Mouse (Mus musculus): ENCODE measurements around the gene Psmc6. TPM values are rescaled to one million over a fixed set of nuclear protein-coding genes. Genes with fewer than 3 reads are reported as not detected.

Psmc6 gene
- polyA plus RNA-seq (2015; fragmentation: Nextera tagmentation; extraction: Ambion mirVana): 168 and 175 TPM in 2 replicates

DNA sequence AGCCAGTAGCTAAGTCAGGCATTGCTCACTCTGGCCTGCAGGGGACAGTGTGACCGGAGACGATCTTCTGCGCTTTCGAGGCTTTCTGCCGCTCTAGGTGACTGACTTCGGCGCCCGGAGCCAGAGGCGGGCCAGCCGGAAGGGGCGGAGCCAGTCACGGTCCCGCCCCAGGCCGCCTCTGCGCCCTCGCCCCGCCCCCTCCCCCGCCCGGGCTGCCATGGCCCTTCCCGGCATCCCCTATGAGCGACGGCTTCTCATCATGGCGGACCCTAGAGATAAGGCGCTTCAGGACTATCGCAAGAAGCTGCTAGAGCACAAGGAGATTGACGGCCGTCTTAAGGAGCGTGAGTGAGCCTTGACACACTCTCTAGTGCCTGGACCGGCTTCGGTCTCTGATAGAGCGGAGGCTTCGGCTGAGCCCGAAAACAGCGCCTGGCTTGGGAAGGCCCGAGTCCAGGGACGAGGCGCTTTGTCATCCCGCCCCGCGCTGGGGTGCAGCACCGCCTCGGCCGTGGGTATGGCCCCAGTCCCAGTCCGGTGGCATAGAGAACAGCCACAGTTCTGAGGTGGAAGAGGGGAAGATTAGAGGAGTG is at the start of gene Psmc6:
Psmc6 (plus strand) TSS at position 200 of the 593 bp plus-strand sequence.
- Histone ChIP-seq H3K9ac (peak within 1 kb of the TSS; percentile 94), H3K36me3 (peaks cover 27% of the 10 kb centered on the region), H3K4me3 (peak within 1 kb of the TSS; percentile 79), H3K27me3 (no peaks in the 10 kb centered on the region), H3K4me1 (peaks cover 9% of the 10 kb centered on the region), H3K4me2 (replicated peaks) (peak within 1 kb of the TSS; percentile 72), H3K27ac (peak within 1 kb of the TSS; percentile 80), H3K9me3 (no peaks in the 10 kb centered on the region)
- WGBS: under 1% methylated on average over 44 of the region's 44 CpGs
- ATAC-seq (ENCODE audit: low FRiP score, low read depth): peak; percentile 97

DNA sequence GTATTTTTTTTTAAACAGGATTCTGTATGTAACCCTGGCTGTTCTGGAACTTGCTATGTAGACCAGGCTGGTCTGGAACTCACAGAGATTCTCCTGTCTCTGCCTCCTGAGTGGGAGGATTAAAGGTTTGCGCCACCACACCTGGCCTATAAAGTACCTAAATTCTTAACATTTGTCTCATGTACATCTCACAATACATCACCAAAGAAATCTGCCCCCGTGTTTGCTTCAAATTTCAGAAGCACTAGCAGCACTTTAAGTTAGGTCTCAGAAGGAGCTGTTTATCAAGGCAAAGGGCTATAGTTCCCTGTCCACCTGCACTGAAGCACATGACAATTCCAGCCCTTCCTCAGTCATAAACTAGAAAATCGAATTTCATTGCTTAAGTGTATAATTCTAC is 47.5 kb upstream of the Psmc6 start:
- H3K9me3 ChIP-seq: no peaks in the 10 kb centered on the region
- no peak overlapping the region for H3K27ac ChIP-seq
- no peak overlapping the region for H3K4me3 ChIP-seq
- no peaks in the 10 kb centered on the region for H3K27me3 ChIP-seq
- H3K4me2 ChIP-seq (replicated peaks): no peak overlapping the region
- H3K36me3 ChIP-seq: peaks cover 5% of the 10 kb centered on the region; the same call in 1 of the 2 replicates
- no peaks in the 10 kb centered on the region for H3K4me1 ChIP-seq
- 91% methylated on average over 3 of the region's 3 CpGs for WGBS
- ATAC-seq (ENCODE audit: low FRiP score, low read depth): no peak
- H3K9ac ChIP-seq: no peak overlapping the region

GRCm38 (mm10) chr14:45291608-45292007 is 38.0 kb upstream of the Psmc6 start:
- WGBS: 73% methylated on average over 4 of the region's 4 CpGs
- H3K4me1 ChIP-seq: no peaks in the 10 kb centered on the region
- H3K4me2 ChIP-seq (replicated peaks): no peak overlapping the region

DNA sequence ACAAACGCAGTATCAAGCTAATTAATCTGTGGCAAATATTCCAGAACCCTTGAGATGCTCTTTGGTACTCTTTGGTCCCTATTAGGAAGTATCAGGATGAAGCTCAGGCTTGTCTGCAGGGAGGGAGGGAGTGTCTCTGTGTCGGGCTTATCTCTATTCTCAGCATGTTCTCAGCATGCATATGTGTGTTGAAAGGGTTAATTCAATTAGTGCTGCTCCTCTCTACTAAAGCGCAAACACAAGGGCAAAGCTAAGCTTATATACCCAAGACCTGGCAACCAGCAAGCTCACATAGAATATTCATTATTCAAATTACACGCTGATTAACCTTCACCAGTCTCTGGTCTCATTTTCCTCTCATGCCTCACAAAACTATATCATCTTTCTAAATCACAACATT is 25.6 kb upstream of the Psmc6 start:
- no peaks in the 10 kb centered on the region for H3K27me3 ChIP-seq
- H3K4me1 ChIP-seq: no peaks in the 10 kb centered on the region
- no peaks in the 10 kb centered on the region for H3K9me3 ChIP-seq
- no peak overlapping the region for H3K4me2 ChIP-seq (replicated peaks)
- no peak overlapping the region for H3K27ac ChIP-seq
- H3K4me3 ChIP-seq: no peak overlapping the region
- no peak for ATAC-seq (ENCODE audit: low FRiP score, low read depth)
- H3K36me3 ChIP-seq: peaks cover 31% of the 10 kb centered on the region
- H3K9ac ChIP-seq: no peak overlapping the region
- 77% methylated on average over 4 of the region's 4 CpGs for WGBS

More at GRCm38 (mm10) chr14:45291608-45292007, 38.0 kb upstream of the Psmc6 start:
- Histone ChIP-seq H3K4me3 (no peak overlapping the region), H3K9me3 (no peaks in the 10 kb centered on the region), H3K9ac (no peak overlapping the region), H3K27ac (no peak overlapping the region), H3K27me3 (no peaks in the 10 kb centered on the region), H3K36me3 (peaks cover 27% of the 10 kb centered on the region)
- no peak for ATAC-seq (ENCODE audit: low FRiP score, low read depth)

DNA sequence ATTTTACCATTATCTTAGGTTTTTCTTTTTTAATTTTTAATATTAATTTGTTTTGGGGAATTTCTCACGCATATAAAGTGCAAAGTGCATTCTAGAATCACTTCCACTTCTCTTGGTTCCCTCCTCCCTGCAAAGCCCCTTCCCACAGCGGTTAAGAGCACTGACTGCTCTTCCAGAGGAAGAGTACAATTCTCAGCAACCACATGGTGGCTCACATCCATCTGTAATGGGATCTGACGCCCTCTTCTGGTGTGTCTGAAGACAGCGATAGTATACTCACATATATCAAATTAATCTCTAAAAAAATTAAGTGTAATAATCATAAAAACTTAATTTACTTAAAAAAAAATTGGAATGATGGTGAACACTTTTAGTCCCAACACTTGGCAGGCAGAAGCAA is 25.2 kb upstream of the Psmc6 start:
- H3K27ac ChIP-seq: no peak overlapping the region
- H3K27me3 ChIP-seq: no peaks in the 10 kb centered on the region
- H3K9me3 ChIP-seq: no peaks in the 10 kb centered on the region
- no peak overlapping the region for H3K4me3 ChIP-seq
- no peak overlapping the region for H3K9ac ChIP-seq
- H3K4me1 ChIP-seq: no peaks in the 10 kb centered on the region
- ATAC-seq (ENCODE audit: low FRiP score, low read depth): no peak
- H3K36me3 ChIP-seq: peaks cover 27% of the 10 kb centered on the region
- WGBS: 78% methylated on average over 4 of the region's 4 CpGs
- H3K4me2 ChIP-seq (replicated peaks): no peak overlapping the region

- Histone ChIP-seq H3K4me3 (no peak overlapping the region), H3K9me3 (no peaks in the 10 kb centered on the region), H3K27me3 (no peaks in the 10 kb centered on the region), H3K27ac (no peak overlapping the region), H3K4me2 (replicated peaks) (no peak overlapping the region), H3K9ac (no peak overlapping the region), H3K4me1 (no peaks in the 10 kb centered on the region), H3K36me3 (peaks cover 22% of the 10 kb centered on the region)
- ATAC-seq (ENCODE audit: low FRiP score, low read depth): no peak
- WGBS: 92% methylated on average over 5 of the region's 5 CpGs
These were observed 23.7 kb upstream of the Psmc6 start for GRCm38 (mm10) chr14:45305852-45306251.

DNA sequence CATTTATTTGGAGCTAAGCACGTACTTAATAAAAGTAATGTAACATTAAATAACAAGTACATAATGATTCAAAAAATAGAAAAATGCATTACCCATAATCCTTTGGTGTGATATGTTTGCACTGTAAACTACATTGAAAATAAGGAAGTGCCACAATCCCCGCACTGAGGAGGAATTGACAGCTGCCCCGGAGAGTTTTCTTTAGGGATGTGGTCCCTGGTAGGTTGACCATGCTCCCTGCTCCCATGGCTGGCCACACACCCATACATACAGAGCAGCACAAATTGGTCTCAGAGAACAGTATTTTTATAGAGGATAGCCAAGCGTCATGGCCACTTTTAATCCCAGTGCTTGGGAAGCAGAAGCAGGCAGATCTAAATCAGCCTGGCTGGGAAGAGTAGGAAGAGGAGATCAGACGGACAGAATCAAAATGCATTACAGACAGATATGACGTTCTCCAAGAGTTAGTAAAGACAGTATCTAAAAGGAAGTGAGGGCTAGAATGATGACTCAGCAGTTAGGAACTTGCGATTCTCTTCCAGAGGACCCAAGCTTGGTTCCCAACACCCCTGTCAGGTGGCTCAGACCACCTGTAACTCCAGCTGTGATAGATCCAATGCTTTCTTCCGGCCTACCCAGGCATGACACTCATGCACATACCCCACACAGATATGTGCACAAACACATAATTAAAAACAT is 21.8 kb upstream of the Psmc6 start:
- Histone ChIP-seq H3K4me3 (no peak overlapping the region), H3K9ac (no peak overlapping the region), H3K27ac (no peak overlapping the region), H3K4me2 (replicated peaks) (no peak overlapping the region), H3K36me3 (peaks cover 10% of the 10 kb centered on the region), H3K9me3 (no peaks in the 10 kb centered on the region), H3K4me1 (no peaks in the 10 kb centered on the region), H3K27me3 (no peaks in the 10 kb centered on the region)
- ATAC-seq (ENCODE audit: low FRiP score, low read depth): no peak
- WGBS: 90% methylated on average over 8 of the region's 8 CpGs

DNA sequence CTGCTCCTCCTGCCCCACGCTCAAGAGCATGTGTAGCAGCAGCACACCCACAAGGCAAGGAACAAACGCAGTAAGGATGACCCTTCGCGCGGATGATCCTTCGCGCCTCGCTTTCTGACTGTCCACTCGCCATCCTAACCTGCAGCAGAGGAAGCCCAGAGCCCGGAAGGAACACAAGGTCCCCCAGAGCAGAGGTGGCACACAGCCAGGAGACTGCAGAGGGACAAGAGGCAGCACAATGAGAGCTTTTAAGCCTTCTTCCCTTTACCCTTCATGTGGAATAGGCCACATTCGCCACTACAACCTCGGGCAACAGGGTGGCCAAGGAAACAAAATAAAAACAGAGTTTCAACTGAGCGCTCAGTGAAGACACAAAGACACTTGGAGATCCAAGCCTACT is 19.9 kb upstream of the Psmc6 start:
- Histone ChIP-seq H3K27ac (no peak overlapping the region), H3K36me3 (peaks cover 6% of the 10 kb centered on the region), H3K9ac (no peak overlapping the region), H3K4me1 (no peaks in the 10 kb centered on the region; the same call in 1 of the 2 replicates), H3K4me2 (replicated peaks) (no peak overlapping the region), H3K9me3 (no peaks in the 10 kb centered on the region), H3K4me3 (no peak overlapping the region), H3K27me3 (no peaks in the 10 kb centered on the region)
- no peak for ATAC-seq (ENCODE audit: low FRiP score, low read depth)
- 91% methylated on average over 13 of the region's 13 CpGs for WGBS

DNA sequence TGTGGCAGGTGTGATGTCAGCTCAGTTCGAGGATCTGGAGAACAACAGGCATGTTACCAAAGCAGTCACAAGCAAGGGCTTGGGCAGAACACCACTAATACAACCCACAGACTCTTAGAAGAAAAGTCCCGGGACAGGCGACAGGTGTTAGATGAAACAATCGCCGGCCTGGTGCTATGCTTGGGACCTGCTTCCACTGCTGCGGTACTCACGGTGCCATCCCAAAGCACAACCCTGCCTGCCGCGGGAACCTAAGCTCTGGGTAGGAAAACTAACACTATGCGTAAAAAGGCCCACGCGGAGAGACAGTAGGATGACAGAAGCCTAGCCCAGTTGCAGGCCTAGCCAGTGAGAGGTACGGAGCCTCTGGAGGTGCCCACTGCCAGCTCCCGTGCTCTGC is 19.5 kb upstream of the Psmc6 start:
- WGBS: 91% methylated on average over 14 of the region's 14 CpGs
- no peaks in the 10 kb centered on the region for H3K27me3 ChIP-seq
- H3K27ac ChIP-seq: no peak overlapping the region
- no peak for ATAC-seq (ENCODE audit: low FRiP score, low read depth)
- no peaks in the 10 kb centered on the region for H3K9me3 ChIP-seq
- H3K4me2 ChIP-seq (replicated peaks): no peak overlapping the region
- no peaks in the 10 kb centered on the region; the same call in 1 of the 2 replicates for H3K4me1 ChIP-seq
- peaks cover 3% of the 10 kb centered on the region for H3K36me3 ChIP-seq
- H3K9ac ChIP-seq: no peak overlapping the region
- H3K4me3 ChIP-seq: no peak overlapping the region

DNA sequence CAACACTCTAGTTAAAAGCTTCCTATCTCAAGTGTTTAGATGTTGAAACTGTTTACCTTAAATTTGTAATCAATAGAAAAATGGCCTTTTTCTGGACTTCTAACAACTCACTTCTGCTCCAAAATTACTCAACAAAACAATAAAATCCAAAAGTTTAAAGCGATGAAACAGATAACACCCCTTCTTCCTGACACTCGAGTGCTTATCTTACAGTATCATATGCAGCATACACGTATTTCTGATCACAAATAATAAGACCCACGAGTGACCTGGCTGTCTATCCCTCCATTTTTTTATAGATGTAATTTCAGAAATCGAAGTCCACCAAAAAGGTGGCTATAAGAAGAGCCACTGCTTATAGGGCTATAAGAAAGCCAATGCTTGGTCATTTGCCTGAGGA is 12.7 kb upstream of the Psmc6 start:
- no peaks in the 10 kb centered on the region for H3K27me3 ChIP-seq
- peak overlapping the region; percentile 79 for H3K4me2 ChIP-seq (replicated peaks)
- peak overlapping the region; percentile 90; the same call in 1 of the 2 replicates for H3K9ac ChIP-seq
- 78% methylated on average over 5 of the region's 5 CpGs for WGBS
- H3K36me3 ChIP-seq: no peaks in the 10 kb centered on the region
- peak overlapping the region; percentile 84 for H3K4me3 ChIP-seq
- H3K27ac ChIP-seq: no peak overlapping the region
- H3K4me1 ChIP-seq: peaks cover 12% of the 10 kb centered on the region
- H3K9me3 ChIP-seq: no peaks in the 10 kb centered on the region
- ATAC-seq (ENCODE audit: low FRiP score, low read depth): no peak

GRCm38 (mm10) chr14:45317921-45318411 is 11.6 kb upstream of the Psmc6 start:
- Histone ChIP-seq H3K9ac (peak overlapping the region; percentile 90), H3K36me3 (no peaks in the 10 kb centered on the region), H3K9me3 (no peaks in the 10 kb centered on the region), H3K4me1 (peaks cover 12% of the 10 kb centered on the region), H3K4me2 (replicated peaks) (peak overlapping the region; percentile 79), H3K27me3 (no peaks in the 10 kb centered on the region), H3K27ac (peak overlapping the region; percentile 86), H3K4me3 (peak overlapping the region; percentile 84)
- WGBS: under 1% methylated on average over 37 of the region's 38 CpGs
- no peak for ATAC-seq (ENCODE audit: low FRiP score, low read depth)

GRCm38 (mm10) chr14:45318426-45319236 is 11.0 kb upstream of the Psmc6 start, which contains the start of gene Ero1l:
TSS of gene Ero1l (minus strand) at chr14:45318771.
- no peaks in the 10 kb centered on the region for H3K36me3 ChIP-seq
- WGBS: 2% methylated on average over 48 of the region's 74 CpGs
- ATAC-seq (ENCODE audit: low FRiP score, low read depth): peak; percentile 97
- peak within 1 kb of the TSS; percentile 90 for H3K9ac ChIP-seq
- H3K4me2 ChIP-seq (replicated peaks): peak within 1 kb of the TSS; percentile 79
- H3K27ac ChIP-seq: peak within 1 kb of the TSS; percentile 86
- peaks cover 12% of the 10 kb centered on the region for H3K4me1 ChIP-seq
- H3K9me3 ChIP-seq: no peaks in the 10 kb centered on the region
- peak within 1 kb of the TSS; percentile 84 for H3K4me3 ChIP-seq
- H3K27me3 ChIP-seq: no peaks in the 10 kb centered on the region

Measured in limb, embryonic 13.5 days (tissue).